Mouse (Mus musculus) heart, embryonic 11.5 days (tissue): ENCODE results near the gene Sgsm1. TPM values are rescaled to one million over a fixed set of nuclear protein-coding genes. Genes with fewer than 3 reads are reported as not detected.
A peak's percentile ranks its signal among the peaks of the same experiment; 100 is the strongest.

Experiments
- ATAC-seq: fragments of 200-750 bp; cut with Nextera tagmentation; replicated peaks from 2 replicates; pipeline ENCODE4 v1.8.0; 2017; ENCODE audit warnings: moderate library complexity; ENCODE audit not compliant: insufficient number of reproducible peaks, low FRiP score, low TSS enrichment
- H3K27ac ChIP-seq: fragments of 300-500 bp; sonication (generic); 2 replicates; pipeline ENCODE4 v1.5.1; 2014; ENCODE audit warnings: mild to moderate bottlenecking, low read depth, low read length
- H3K27me3 ChIP-seq: fragments of 300-500 bp; sonication (generic); 2 replicates; pipeline ENCODE4 v1.6.1; 2014; ENCODE audit warnings: mild to moderate bottlenecking, low read length, mixed read lengths; ENCODE audit not compliant: control insufficient read depth, insufficient read depth
- H3K36me3 ChIP-seq: fragments of 300-500 bp; sonication (generic); 2 replicates; pipeline ENCODE4 v1.6.1; 2014; ENCODE audit warnings: mild to moderate bottlenecking, low read length, moderate library complexity, mixed read lengths; ENCODE audit not compliant: control insufficient read depth, insufficient read depth
- H3K4me1 ChIP-seq: fragments of 300-500 bp; sonication (generic); 2 replicates; pipeline ENCODE4 v1.6.1; 2014; ENCODE audit warnings: low read length; ENCODE audit not compliant: control insufficient read depth, insufficient read depth
- H3K4me2 ChIP-seq: fragments of 300-500 bp; sonication (generic); 2 replicates; pipeline ENCODE4 v1.6.1; 2014; ENCODE audit warnings: mild to moderate bottlenecking, moderate library complexity
- H3K4me3 ChIP-seq: fragments of 300-500 bp; sonication (generic); 2 replicates; pipeline ENCODE4 v1.5.1; 2014; ENCODE audit warnings: low read depth, low read length
- H3K9ac ChIP-seq: fragments of 300-500 bp; sonication (generic); 2 replicates; pipeline ENCODE4 v1.6.1; 2014; ENCODE audit warnings: mild to moderate bottlenecking, low read depth, low read length, moderate library complexity
- H3K9me3 ChIP-seq: fragments of 300-500 bp; sonication (generic); replicated peaks from 2 replicates; pipeline ENCODE4 v1.6.1; 2016; ENCODE audit warnings: low read length; ENCODE audit not compliant: control insufficient read depth
- WGBS: fragments of 180-500 bp; shearing (Covaris S2); extraction: QIAGEN DNeasy Blood & Tissue Kit; methylation state at CpG from one replicate; pipeline ENCODE4 v1.1.7; 2014; ENCODE audit not compliant: insufficient replicate concordance; 5-methylcytosine and 5-hydroxymethylcytosine counted together
- polyA plus RNA-seq: library from polyadenylated mRNA; unstranded; fragments of >200 nt; fragmentation: Nextera tagmentation; extraction: Ambion mirVana; gene quantifications from 2 replicates; pipeline ENCODE4 v1.2.1, GENCODE M21; 2014

The Sgsm1 gene
- polyA plus RNA-seq, 1 experiment from 2014 or later, result 3.5 TPM

- ATAC-seq, result no peak
- H3K9ac ChIP-seq, result no peak overlapping the region
- no peak overlapping the region for H3K27ac ChIP-seq
- H3K9me3 ChIP-seq, result no peaks in the 10 kb centered on the region
- peaks cover 8% of the 10 kb centered on the region; the same call in 1 of the 2 replicates for H3K4me1 ChIP-seq
- no peaks in the 10 kb centered on the region; the same call in 1 of the 2 replicates for H3K27me3 ChIP-seq
- H3K4me2 ChIP-seq, result no peak overlapping the region
- WGBS, result 83% methylated on average over 8 of the region's 8 CpGs
- H3K4me3 ChIP-seq, result no peak overlapping the region
- H3K36me3 ChIP-seq, result no peaks in the 10 kb centered on the region
Measured at GRCm38 (mm10) chr5:113214041-113214440, 96.5 kb downstream of the Sgsm1 start.

GRCm38 (mm10) chr5:113212156-113212835 is 98.3 kb downstream of the Sgsm1 start:
- no peak for ATAC-seq
- H3K36me3 ChIP-seq, result no peaks in the 10 kb centered on the region
- no peak overlapping the region for H3K4me2 ChIP-seq
- peaks cover 13% of the 10 kb centered on the region for H3K4me1 ChIP-seq
- H3K27me3 ChIP-seq, result no peaks in the 10 kb centered on the region
- H3K27ac ChIP-seq, result no peak overlapping the region
- no peak overlapping the region for H3K9ac ChIP-seq
- 64% methylated on average over 10 of the region's 10 CpGs for WGBS
- H3K4me3 ChIP-seq, result no peak overlapping the region
- no peaks in the 10 kb centered on the region for H3K9me3 ChIP-seq

- no peak for ATAC-seq
- Histone ChIP-seq H3K9ac (no peak overlapping the region), H3K4me2 (no peak overlapping the region), H3K9me3 (no peaks in the 10 kb centered on the region), H3K4me3 (no peak overlapping the region), H3K27ac (peak overlapping the region; percentile 47), H3K27me3 (no peaks in the 10 kb centered on the region), H3K36me3 (no peaks in the 10 kb centered on the region), H3K4me1 (peaks cover 17% of the 10 kb centered on the region)
- WGBS, result 76% methylated on average over 6 of the region's 6 CpGs
Measured at GRCm38 (mm10) chr5:113210314-113210713, 100.3 kb downstream of the Sgsm1 start.

- Histone ChIP-seq H3K4me3 (no peak overlapping the region), H3K9me3 (no peaks in the 10 kb centered on the region), H3K36me3 (no peaks in the 10 kb centered on the region), H3K4me1 (peaks cover 17% of the 10 kb centered on the region), H3K4me2 (no peak overlapping the region), H3K27ac (peak overlapping the region; percentile 47), H3K27me3 (no peaks in the 10 kb centered on the region), H3K9ac (no peak overlapping the region)
- no peak for ATAC-seq
- WGBS, result 75% methylated on average over 13 of the region's 13 CpGs
Measured at GRCm38 (mm10) chr5:113209898-113210297, 100.7 kb downstream of the Sgsm1 start.

- Histone ChIP-seq H3K4me2 (no peak overlapping the region), H3K36me3 (no peaks in the 10 kb centered on the region), H3K27me3 (no peaks in the 10 kb centered on the region), H3K4me3 (no peak overlapping the region), H3K4me1 (peaks cover 17% of the 10 kb centered on the region), H3K27ac (peak overlapping the region; percentile 47), H3K9ac (no peak overlapping the region), H3K9me3 (no peaks in the 10 kb centered on the region)
- WGBS, result 49% methylated on average over 11 of the region's 11 CpGs
- no peak for ATAC-seq
Measured at GRCm38 (mm10) chr5:113209401-113209750, 101.2 kb downstream of the Sgsm1 start.

- Histone ChIP-seq H3K4me3 (no peak overlapping the region), H3K27ac (peak overlapping the region; percentile 47), H3K27me3 (no peaks in the 10 kb centered on the region), H3K36me3 (no peaks in the 10 kb centered on the region), H3K4me1 (peaks cover 15% of the 10 kb centered on the region), H3K9ac (no peak overlapping the region), H3K9me3 (no peaks in the 10 kb centered on the region), H3K4me2 (no peak overlapping the region)
- 50% methylated on average over 11 of the region's 11 CpGs for WGBS
- no peak for ATAC-seq
Measured at GRCm38 (mm10) chr5:113208622-113209400, 101.8 kb downstream of the Sgsm1 start.

GRCm38 (mm10) chr5:113208048-113208447 is 102.5 kb downstream of the Sgsm1 start:
- Histone ChIP-seq H3K36me3 (no peaks in the 10 kb centered on the region), H3K27ac (peak overlapping the region; percentile 47), H3K27me3 (no peaks in the 10 kb centered on the region), H3K9me3 (no peaks in the 10 kb centered on the region), H3K4me1 (peaks cover 15% of the 10 kb centered on the region), H3K9ac (no peak overlapping the region), H3K4me3 (no peak overlapping the region), H3K4me2 (no peak overlapping the region)
- ATAC-seq, result no peak
- WGBS, result 55% methylated on average over 4 of the region's 4 CpGs

- Histone ChIP-seq H3K27me3 (no peaks in the 10 kb centered on the region), H3K4me1 (peaks cover 15% of the 10 kb centered on the region), H3K9me3 (no peaks in the 10 kb centered on the region), H3K36me3 (no peaks in the 10 kb centered on the region), H3K4me2 (no peak overlapping the region), H3K4me3 (no peak overlapping the region), H3K9ac (no peak overlapping the region), H3K27ac (peak overlapping the region; percentile 25)
- ATAC-seq, result 0 out of 2 replicates have a peak, but pooled peaks have one; percentile 33
- 34% methylated on average over 9 of the region's 9 CpGs for WGBS
Measured at GRCm38 (mm10) chr5:113206670-113207352, 103.8 kb downstream of the Sgsm1 start.
